Mouse (Mus musculus): ENCODE data around the gene Tmem79.
"Not testable (repeated sequence)": the region's sequence is repeated elsewhere in the genome, so short reads cannot be mapped to it uniquely, and the experiment has no call there.

Tmem79 gene

GRCm38 (mm10) chr3:88336058-88337013 is at the start of gene Tmem79, which contains the start of gene Smg5:
TSS of gene Tmem79 (minus strand) at chr3:88336148.
TSS of gene Smg5 (plus strand) at chr3:88336260.
- DNase-seq (ENCODE audit: low read depth, low spot score) = peak; percentile 87

- DNase-seq (ENCODE audit: low read depth, low spot score) = no peak
Measured at GRCm38 (mm10) chr3:88384364-88384763, 48.4 kb upstream of the Tmem79 start, which contains the start of gene Bglap. TSS of gene Bglap (minus strand) at chr3:88384464.

GRCm38 (mm10) chr3:88382383-88382782 is 46.4 kb upstream of the Tmem79 start:
- not testable (repeated sequence) for DNase-seq (ENCODE audit: low read depth, low spot score)

- not testable (repeated sequence) for DNase-seq (ENCODE audit: low read depth, low spot score)
Measured at GRCm38 (mm10) chr3:88381389-88382315, 45.7 kb upstream of the Tmem79 start.

GRCm38 (mm10) chr3:88378599-88378998 is 42.7 kb upstream of the Tmem79 start, which contains the start of gene Bglap2:
TSS of gene Bglap2 (minus strand) at chr3:88378699.
- not testable (repeated sequence) for DNase-seq (ENCODE audit: low read depth, low spot score)

GRCm38 (mm10) chr3:88376644-88377043 is 40.7 kb upstream of the Tmem79 start:
- DNase-seq (ENCODE audit: low read depth, low spot score) = not testable (repeated sequence)

GRCm38 (mm10) chr3:88375750-88376626 is 40.0 kb upstream of the Tmem79 start:
- not testable (repeated sequence) for DNase-seq (ENCODE audit: low read depth, low spot score)

- DNase-seq (ENCODE audit: low read depth, low spot score) = not testable (repeated sequence)
Measured at GRCm38 (mm10) chr3:88372643-88373042, 36.7 kb upstream of the Tmem79 start, which contains the start of gene Bglap3. TSS of gene Bglap3 (minus strand) at chr3:88372743.

- not testable (repeated sequence) for DNase-seq (ENCODE audit: low read depth, low spot score)
Measured at GRCm38 (mm10) chr3:88368511-88368910, 32.6 kb upstream of the Tmem79 start.

- DNase-seq (ENCODE audit: low read depth, low spot score) = not testable (repeated sequence)
Measured at GRCm38 (mm10) chr3:88367517-88367916, 31.6 kb upstream of the Tmem79 start.

GRCm38 (mm10) chr3:88366830-88367428 is 31.0 kb upstream of the Tmem79 start:
- not testable (repeated sequence) for DNase-seq (ENCODE audit: low read depth, low spot score)

- DNase-seq (ENCODE audit: low read depth, low spot score) = no peak
Measured at GRCm38 (mm10) chr3:88365705-88366361, 29.9 kb upstream of the Tmem79 start.

GRCm38 (mm10) chr3:88364337-88364736 is 28.4 kb upstream of the Tmem79 start, which contains the start of gene Paqr6:
TSS of gene Paqr6 (plus strand) at chr3:88364584.
- no peak for DNase-seq (ENCODE audit: low read depth, low spot score)

- DNase-seq (ENCODE audit: low read depth, low spot score) = no peak
Measured at GRCm38 (mm10) chr3:88363700-88364099, 27.8 kb upstream of the Tmem79 start.

- DNase-seq (ENCODE audit: low read depth, low spot score) = no peak
Measured at GRCm38 (mm10) chr3:88361612-88362313, 25.8 kb upstream of the Tmem79 start.

GRCm38 (mm10) chr3:88361096-88361495 is 25.1 kb upstream of the Tmem79 start:
- no peak for DNase-seq (ENCODE audit: low read depth, low spot score)

GRCm38 (mm10) chr3:88359989-88360388 is 24.0 kb upstream of the Tmem79 start:
- DNase-seq (ENCODE audit: low read depth, low spot score) = no peak

- DNase-seq (ENCODE audit: low read depth, low spot score) = no peak
Measured at GRCm38 (mm10) chr3:88359584-88359983, 23.6 kb upstream of the Tmem79 start.

Data from brain, embryonic 18.5 days (tissue).